Mouse (Mus musculus): Measurements from ENCODE around the gene Akr1c13. TPM values are rescaled to one million over a fixed set of nuclear protein-coding genes. Genes with fewer than 3 reads are reported as not detected.

The Akr1c13 gene
- total RNA-seq, 2 experiments from 2014 or later = 0.47 TPM; not detected in 1

- DNase-seq = no peak
- intact Hi-C loops (cut with DNase I; ENCODE audit: low total_unique reads) = no loop called here
Measured at GRCm38 (mm10) chr13:4233135-4233534, 42.2 kb downstream of the Akr1c13 start.

- no peak for DNase-seq
- intact Hi-C loops (cut with DNase I; ENCODE audit: low total_unique reads) = no loop called here
Measured at GRCm38 (mm10) chr13:4233536-4234172, 42.7 kb downstream of the Akr1c13 start.

- intact Hi-C loops (cut with DNase I; ENCODE audit: low total_unique reads) = no loop called here
- DNase-seq = no peak
Measured at GRCm38 (mm10) chr13:4244861-4245559, 54.1 kb downstream of the Akr1c13 start.

- intact Hi-C loops (cut with DNase I; ENCODE audit: low total_unique reads) = no loop called here
- DNase-seq = no peak
Measured at GRCm38 (mm10) chr13:4249347-4249746, 58.4 kb downstream of the Akr1c13 start.

Other genes with a start within 250 kb of the Akr1c13 start
- not detected for gene Ucn3, start 245.8 kb upstream of the Akr1c13 start, total RNA-seq (2021)
- 1 to 10 TPM; 3.0 to 3.3 TPM for gene Akr1c14, start 142.1 kb upstream of the Akr1c13 start, total RNA-seq (2021)
- under 1 TPM; 0.25 to 0.38 TPM for gene Akr1c18, start 40.5 kb upstream of the Akr1c13 start, total RNA-seq (2021)
- gene Akr1c19, start 37.5 kb downstream of the Akr1c13 start, total RNA-seq (2021) = under 1 TPM; 0.18 to 0.49 TPM
- not detected for gene Akr1c12, start 88.3 kb downstream of the Akr1c13 start, total RNA-seq (2021)
- not detected for gene Akr1c6, start 243.2 kb downstream of the Akr1c13 start, total RNA-seq (2021)